Mouse (Mus musculus) R1 (cell line): ENCODE measurements at regions not wholly inside any gene's neighbourhood (a gene's known extent, or its start where the extent isn't known, plus 50 kb on each side); places are given as distances from the start of the nearest gene placed in this dataset.
"Not testable (repeated sequence)": the region's sequence is repeated elsewhere in the genome, so short reads cannot be mapped to it uniquely, and the experiment has no call there.

Source experiments
- DNase-seq: peaks from one replicate; pipeline ENCODE4 v3.0.0-alpha.2; 2018; ENCODE audit warnings: low read depth, low spot score

GRCm38 (mm10) chr14:104208040-104208816 is 259.6 kb downstream of the Pou4f1 start:
- DNase-seq: no peak

DNA sequence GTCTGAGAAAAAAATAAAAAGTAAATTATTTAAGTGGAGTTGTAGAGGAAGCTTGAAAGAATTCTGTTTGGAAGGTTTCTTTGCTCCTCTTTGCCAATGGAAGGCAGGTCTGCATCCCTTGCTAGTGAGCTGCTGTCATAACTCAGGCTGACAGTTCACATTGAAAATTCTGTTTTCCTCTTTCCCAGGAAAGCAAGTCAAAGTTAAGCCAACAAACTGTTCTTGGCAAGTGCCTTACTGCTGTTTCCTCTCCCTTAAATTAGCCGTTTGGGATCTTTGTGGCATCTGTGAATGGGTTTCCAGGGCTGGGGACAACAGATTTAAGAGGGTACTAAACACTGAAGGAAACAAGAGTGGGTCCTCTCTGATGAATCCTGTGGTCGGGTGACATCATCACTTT is 261.2 kb downstream of the Pou4f1 start:
- no peak for DNase-seq

DNA sequence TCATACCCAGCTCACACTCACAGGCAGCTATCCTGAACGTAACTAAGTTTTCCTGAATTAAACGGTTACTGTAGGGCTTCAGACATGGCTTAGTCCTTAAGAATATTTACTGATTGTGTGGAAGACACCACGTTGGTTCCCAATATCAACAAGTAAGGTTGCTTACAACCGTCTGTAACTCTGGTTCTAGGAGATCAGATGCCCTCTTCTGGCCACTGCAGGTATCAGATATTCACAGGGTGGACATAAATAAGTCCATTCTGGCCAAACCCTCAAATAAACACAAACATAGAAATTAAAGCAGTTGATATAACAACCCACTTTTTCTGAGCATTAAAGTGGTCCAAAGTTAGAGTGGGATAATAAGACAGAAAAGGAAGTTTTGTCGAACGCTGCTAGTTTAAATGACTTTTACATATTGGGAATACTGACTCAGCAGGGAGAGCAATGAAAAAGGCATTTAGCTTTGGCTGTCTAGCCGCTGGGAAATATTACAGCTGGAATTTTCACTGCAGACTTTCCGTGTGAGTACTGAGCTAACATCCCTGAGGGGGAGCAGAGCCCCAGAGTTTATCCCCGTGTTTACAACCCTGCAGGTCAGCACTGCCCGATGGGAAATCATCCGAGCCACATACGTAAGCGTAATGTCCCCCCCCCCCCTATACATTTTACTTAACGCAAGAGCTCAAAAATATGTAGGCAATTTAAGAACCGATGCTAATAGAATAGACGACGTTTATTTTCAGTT is 264.4 kb downstream of the Pou4f1 start:
- peak; percentile 23 for DNase-seq

DNA sequence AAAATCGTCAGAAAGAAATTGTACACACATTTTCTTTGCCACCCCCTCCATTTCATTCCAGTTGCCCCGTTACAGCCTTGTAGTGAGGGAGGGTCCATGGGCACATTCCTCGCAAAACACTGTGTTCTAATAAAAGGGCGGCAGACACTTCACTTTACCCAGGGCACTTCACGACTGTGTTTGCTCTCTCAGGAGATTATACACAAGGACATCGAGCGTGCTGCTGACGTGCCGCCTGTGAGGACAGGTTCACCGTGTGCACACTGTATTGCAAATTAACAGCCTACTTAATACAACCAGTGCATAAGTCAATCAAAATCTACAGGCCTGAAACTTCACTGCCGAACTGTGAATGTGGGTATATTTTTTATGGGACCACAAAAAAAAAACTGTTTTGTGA is 274.6 kb downstream of the Pou4f1 start:
- no peak for DNase-seq

DNA sequence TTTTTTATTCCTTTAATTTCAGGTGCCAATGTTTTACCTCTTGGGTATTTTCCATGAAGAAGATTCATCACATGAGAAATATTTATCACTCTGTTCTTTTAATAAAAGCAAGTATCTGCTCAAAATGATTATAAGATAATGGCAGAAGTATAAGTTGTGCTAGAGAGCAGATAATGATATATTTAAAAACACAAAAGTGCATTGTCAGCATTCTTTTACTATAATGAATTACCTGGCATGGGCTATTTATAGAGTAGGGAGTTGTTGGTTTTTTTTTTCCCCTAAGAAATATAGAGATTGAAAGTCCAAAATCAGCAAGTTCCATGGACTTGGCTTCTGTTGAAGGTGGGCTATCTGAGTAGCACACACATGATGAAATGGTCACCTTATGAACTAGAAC is 292.7 kb downstream of the Pou4f1 start:
- DNase-seq: no peak

GRCm38 (mm10) chr14:104146841-104147240 is 302.6 kb upstream of the Ednrb start:
- peak; percentile 27 for DNase-seq

DNA sequence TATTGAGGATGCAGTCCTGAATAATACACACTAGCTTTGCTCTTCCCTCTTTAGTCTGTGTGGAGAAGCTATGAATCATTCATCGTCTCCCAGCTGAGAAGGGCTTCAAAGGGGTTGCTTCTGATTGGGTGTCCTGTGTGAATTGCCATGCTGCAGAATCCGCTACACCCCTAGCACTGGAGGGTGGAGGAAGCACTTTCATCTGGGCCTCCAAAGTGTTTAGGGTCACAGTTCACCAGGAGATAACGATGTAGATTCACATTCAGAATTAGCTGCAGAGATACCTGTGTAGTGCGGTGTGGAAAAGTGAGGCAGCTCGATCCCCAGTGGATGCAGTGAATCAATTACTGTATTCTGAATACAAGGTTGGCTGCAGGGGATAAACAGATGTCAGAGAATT is 301.2 kb upstream of the Ednrb start:
- DNase-seq: no peak

- DNase-seq: no peak
Measured at GRCm38 (mm10) chr14:104114986-104115951, 271.1 kb upstream of the Ednrb start.

DNA sequence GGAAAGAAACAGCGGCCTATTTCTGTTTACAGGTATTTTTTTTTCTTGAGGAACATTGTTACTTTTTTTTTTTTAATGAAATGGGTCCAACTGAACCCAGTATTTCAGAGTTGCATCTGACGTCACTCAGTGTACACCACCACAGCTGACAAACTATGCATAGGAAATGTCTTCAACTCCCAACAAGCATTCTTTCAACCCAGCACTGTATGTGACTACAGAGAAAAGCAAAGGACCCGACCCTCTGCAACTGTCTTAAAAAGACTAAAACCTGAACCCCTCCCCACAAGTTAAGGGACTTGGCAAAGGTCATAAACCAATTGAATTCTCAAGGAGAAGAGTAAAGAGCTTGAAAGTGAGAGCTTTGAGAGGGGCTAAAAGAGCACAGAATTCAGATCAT is 270.0 kb upstream of the Ednrb start:
- DNase-seq: no peak

GRCm38 (mm10) chr14:104113448-104113847 is 269.2 kb upstream of the Ednrb start:
- no peak for DNase-seq

DNA sequence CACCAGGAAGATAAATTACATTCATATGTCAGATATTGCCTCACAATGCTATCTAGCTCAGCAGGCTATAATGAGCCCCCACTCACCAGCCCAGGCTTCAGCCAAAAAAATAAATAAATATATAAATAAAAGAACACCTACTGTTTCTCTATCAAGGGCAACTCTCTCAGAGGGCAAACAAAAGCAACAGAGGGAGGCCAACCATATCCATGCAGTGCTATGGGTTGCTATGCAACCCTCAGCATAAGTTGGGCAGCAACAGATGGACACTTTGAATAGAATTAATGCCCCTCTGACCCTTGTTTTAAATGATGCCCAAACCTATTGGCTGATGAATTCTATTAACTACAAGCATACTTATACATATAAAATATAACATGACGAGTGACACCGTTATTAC is 242.2 kb upstream of the Ednrb start:
- DNase-seq: no peak

DNA sequence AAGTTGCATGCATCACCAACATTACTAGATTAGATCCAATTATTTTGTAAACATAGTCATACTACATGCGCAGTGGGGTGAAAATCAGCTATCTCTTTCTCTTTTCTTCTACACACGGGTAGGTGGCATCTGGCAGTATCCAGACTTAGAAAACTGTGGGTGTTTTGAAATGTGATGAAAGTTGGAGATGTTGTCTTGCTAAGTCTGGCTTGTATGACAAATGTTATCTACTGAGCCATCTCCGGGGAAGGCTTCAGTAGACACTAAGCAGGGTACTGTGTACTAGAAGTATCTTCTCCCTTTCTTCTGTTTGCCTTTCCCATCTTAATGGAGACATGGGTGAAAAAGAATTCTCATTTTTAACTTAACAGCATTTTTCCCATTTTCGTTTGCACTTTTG is 220.0 kb upstream of the Ednrb start:
- not testable (repeated sequence) for DNase-seq

GRCm38 (mm10) chr14:104053697-104054096 is 209.5 kb upstream of the Ednrb start:
- DNase-seq: no peak

DNA sequence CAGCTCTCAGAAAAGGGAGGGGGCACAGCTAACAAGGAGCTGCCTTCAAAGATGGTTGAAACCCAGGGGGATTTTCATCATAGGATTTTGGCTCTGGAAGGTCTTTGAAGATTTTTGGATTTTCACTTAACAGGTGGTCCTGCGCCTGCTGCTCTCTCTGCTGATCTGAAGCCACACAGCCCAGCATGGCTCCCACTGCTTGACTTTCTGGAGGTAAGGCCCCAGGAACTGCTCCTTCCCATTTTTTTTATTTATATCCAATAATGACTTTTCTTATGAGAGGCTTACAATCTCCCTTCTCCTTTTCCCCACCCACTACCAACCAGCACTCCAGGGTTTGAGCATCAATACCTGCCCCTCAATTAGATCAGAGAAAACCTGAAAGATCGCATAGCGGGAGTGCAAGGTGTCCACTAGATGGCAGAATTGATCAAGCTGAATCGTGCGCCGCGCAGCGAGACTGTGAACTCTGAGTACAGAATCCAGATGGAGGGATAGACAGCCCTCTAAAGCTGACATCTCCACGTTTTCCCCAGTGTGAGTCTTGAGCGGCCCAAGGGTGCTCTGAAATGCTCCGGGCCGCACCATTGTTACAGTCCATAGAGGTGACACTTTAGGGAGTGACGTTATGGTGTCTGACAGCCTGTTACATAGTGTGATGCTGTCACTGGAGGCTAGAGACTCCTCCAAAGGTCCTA is 194.6 kb upstream of the Ednrb start:
- DNase-seq: peak; percentile 62

DNA sequence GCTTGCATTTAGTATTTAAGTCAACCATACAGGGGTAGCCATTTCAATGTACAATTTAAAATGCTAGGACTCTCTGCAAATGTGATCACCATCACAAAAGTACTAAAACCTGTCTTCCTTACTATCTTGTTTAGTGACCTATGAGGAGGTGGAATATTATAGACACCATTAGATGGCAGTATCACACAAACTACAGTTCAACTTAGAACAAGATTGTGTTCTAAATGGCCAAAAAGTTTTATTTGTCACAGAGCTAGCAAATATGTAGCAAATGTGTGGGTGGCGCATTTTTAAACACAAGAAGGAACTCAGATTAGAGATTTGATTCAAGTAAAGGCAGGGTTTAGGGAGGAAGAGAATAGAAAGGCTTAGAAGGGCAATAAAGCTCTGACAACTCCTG is 189.4 kb upstream of the Ednrb start:
- peak; percentile 7 for DNase-seq

DNA sequence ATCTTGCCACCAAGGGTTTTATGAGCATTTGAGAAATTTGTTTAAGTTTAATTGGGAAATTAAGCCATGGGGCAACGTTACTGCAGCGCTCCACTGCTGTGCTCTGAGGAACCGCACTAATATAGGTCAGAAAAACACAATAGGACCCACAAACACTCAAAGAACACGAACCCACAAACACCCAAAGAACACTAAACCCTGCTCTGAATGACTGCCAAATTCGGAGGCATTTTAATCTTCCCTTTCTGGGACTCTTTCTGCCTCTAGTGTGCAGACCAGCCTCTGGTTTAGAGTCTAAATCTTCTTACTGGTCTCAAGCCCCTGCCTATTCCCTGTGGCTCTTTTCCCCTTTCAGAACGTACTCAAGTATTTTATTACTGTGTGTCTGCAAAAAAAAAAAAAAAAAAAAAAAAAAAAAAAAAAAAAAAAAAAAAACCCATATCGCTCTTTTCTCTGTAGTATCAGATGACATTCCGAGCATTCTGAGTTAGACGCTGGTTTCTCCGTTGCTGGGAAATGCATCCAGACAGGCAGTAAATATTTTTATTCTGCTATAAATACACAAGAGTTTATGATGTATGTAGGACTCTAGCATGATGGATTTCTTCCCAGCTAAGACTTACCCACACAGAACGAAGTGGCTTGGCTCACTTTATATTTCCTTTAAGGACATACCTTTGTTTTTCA is 186.7 kb upstream of the Ednrb start:
- DNase-seq: no peak

DNA sequence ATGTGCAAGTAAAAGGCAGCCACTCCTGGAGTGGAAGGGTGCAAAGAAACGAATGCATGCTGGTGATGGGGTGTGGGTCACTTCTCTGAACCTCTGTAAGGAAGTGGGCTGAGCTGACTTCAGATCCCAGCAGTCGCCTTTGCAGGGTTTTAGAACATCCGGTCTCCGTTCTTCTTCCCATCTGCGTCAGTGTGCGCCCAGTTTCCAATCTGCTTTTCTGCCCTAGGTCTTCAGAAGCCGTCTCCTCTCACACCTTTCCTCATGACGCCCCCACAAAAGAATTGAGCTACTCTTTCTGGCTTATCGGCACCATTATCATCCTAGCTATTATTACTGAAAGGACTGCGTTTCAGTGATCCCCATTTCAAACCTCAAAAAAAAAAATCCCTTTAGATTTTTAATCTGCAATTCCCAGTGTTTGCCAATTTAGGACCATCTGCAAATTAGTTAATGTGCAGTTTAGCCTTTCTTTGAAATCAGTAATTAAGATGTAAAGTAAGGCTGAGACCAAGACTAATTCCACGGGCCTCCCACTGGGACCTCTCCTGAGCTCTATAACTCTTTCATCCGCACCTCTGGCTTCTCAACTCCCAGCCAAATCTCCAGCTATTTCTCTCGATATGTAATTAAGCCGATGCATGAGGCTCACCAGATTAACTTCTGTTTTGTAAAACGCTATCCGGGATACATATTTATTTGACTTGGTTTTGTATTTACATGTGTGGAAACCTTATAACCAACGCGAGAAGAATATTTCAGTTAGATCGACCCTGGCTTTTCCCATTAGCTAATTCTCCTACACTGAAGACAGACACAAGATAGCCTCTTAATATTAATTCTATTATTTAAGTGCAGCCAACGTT is 185.7 kb upstream of the Ednrb start:
- no peak for DNase-seq

DNA sequence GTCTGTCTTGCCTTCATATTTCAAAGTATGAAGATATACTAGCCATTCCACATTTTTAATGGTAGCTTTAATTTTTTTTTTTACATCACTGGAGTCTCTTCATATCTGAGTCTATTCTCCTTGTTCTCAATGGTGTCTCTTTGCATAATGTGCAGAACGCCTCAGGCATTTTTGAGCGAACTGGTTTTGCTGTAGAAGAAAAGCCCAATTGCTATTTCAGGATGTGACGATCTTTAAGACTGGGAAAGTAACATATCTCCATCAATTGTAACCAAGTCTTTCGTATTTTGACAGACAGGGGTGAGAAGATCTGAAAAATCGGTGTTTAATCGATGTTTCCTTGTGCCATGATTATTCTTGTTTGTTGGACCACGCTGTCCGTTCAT is 183.7 kb upstream of the Ednrb start:
- no peak for DNase-seq

GRCm38 (mm10) chr14:104027077-104027899 is 183.1 kb upstream of the Ednrb start:
- peak; percentile 54 for DNase-seq
